Mouse (Mus musculus) intestine, embryonic 16.5 days (tissue): ENCODE data around the gene Exoc8. TPM values are rescaled to one million over a fixed set of nuclear protein-coding genes. Genes with fewer than 3 reads are reported as not detected.

Experiments
- ATAC-seq: fragments of 200-750 bp; cut with Nextera tagmentation; 2 replicates; pipeline ENCODE4 v1.8.0; 2017; ENCODE audit warnings: moderate TSS enrichment, moderate library complexity
- H3K27ac ChIP-seq: fragments of 300-500 bp; sonication (generic); 2 replicates; pipeline ENCODE4 v1.5.1; 2014; ENCODE audit warnings: mild to moderate bottlenecking, low read length
- H3K27me3 ChIP-seq: fragments of 300-500 bp; sonication (generic); replicated peaks from 2 replicates; pipeline ENCODE4 v1.6.1; 2014; ENCODE audit warnings: low read length, control low read depth, mixed read lengths; ENCODE audit not compliant: control insufficient read depth, insufficient read depth
- H3K36me3 ChIP-seq: fragments of 300-500 bp; sonication (generic); 2 replicates; pipeline ENCODE4 v1.6.1; 2014; ENCODE audit warnings: low read length, control low read depth; ENCODE audit not compliant: control insufficient read depth, insufficient read depth
- H3K4me1 ChIP-seq: fragments of 300-500 bp; sonication (generic); 2 replicates; pipeline ENCODE4 v1.6.1; 2014; ENCODE audit warnings: low read length, control low read depth, mixed read lengths; ENCODE audit not compliant: control insufficient read depth, insufficient read depth
- H3K4me2 ChIP-seq: fragments of 300-500 bp; sonication (generic); 2 replicates; pipeline ENCODE4 v1.6.1; 2014; ENCODE audit warnings: low read depth, low read length, control low read depth
- H3K4me3 ChIP-seq: fragments of 300-500 bp; sonication (generic); 2 replicates; pipeline ENCODE4 v1.5.1; 2014; ENCODE audit warnings: mild to moderate bottlenecking, low read length
- H3K9ac ChIP-seq: fragments of 300-500 bp; sonication (generic); 2 replicates; pipeline ENCODE4 v1.6.1; 2014; ENCODE audit warnings: low read depth, low read length
- H3K9me3 ChIP-seq: fragments of 300-500 bp; sonication (generic); 2 replicates; pipeline ENCODE4 v1.6.1; 2016; ENCODE audit warnings: low read length, control low read depth; ENCODE audit not compliant: control insufficient read depth
- WGBS: fragments of 180-500 bp; shearing (Covaris S2); extraction: QIAGEN DNeasy Blood & Tissue Kit; methylation state at CpG from one replicate; pipeline ENCODE4 v1.1.7; 2014; 5-methylcytosine and 5-hydroxymethylcytosine counted together
- polyA plus RNA-seq: library from polyadenylated mRNA; unstranded; fragments of >200 nt; fragmentation: Nextera tagmentation; extraction: Ambion mirVana; gene quantifications from 2 replicates; pipeline ENCODE4 v1.2.1, GENCODE M21; 2015

Exoc8 gene
- polyA plus RNA-seq, 1 experiment from 2014 or later, result 3.2 TPM

GRCm38 (mm10) chr8:124911938-124912872 lies 14.7 kb upstream of the Exoc8 start:
- Histone ChIP-seq H3K4me3 (no peak overlapping the region), H3K4me2 (no peak overlapping the region)
- WGBS, result 75% methylated on average over 17 of the region's 17 CpGs

GRCm38 (mm10) chr8:124910349-124910748 lies 12.8 kb upstream of the Exoc8 start:
- WGBS, result 84% methylated on average over 10 of the region's 10 CpGs
- Histone ChIP-seq H3K4me2 (no peak overlapping the region), H3K9ac (no peak overlapping the region), H3K27me3 (no peaks in the 10 kb centered on the region), H3K4me3 (no peak overlapping the region), H3K9me3 (no peaks in the 10 kb centered on the region), H3K27ac (no peak overlapping the region), H3K4me1 (no peaks in the 10 kb centered on the region), H3K36me3 (peaks cover 39% of the 10 kb centered on the region)
- ATAC-seq, result no peak

More at GRCm38 (mm10) chr8:124911938-124912872, 14.7 kb upstream of the Exoc8 start:
- Histone ChIP-seq H3K9ac (no peak overlapping the region), H3K4me1 (no peaks in the 10 kb centered on the region), H3K27me3 (no peaks in the 10 kb centered on the region), H3K9me3 (no peaks in the 10 kb centered on the region), H3K36me3 (peaks cover 35% of the 10 kb centered on the region), H3K27ac (no peak overlapping the region)
- ATAC-seq, result no peak

GRCm38 (mm10) chr8:124909936-124910335 lies 12.4 kb upstream of the Exoc8 start:
- no peaks in the 10 kb centered on the region for H3K4me1 ChIP-seq
- H3K27me3 ChIP-seq, result no peaks in the 10 kb centered on the region
- no peaks in the 10 kb centered on the region for H3K9me3 ChIP-seq
- no peak overlapping the region for H3K27ac ChIP-seq
- H3K9ac ChIP-seq, result no peak overlapping the region
- ATAC-seq, result no peak
- H3K4me2 ChIP-seq, result no peak overlapping the region
- 92% methylated on average over 16 of the region's 16 CpGs for WGBS
- H3K36me3 ChIP-seq, result peaks cover 35% of the 10 kb centered on the region
- H3K4me3 ChIP-seq, result no peak overlapping the region

DNA sequence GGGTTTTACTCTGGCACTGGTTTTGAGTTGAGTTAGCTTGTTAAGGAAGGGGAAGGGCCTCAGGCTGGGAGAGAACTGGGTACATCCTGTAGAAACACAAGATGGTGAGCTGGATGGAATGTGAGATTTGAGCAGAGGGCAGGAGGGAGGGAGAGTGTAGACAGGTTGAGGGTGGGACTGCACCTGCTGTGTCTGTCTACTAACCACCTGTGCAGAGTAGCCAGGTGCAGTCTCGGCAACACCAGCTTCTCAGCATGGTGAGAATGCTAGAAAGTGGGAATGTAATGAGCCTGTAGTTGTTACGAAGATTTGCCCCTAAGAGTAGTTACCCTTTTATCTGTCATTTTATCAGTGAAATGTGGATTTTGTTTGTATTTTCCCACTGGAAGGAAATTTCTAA lies 8.0 kb upstream of the Exoc8 start:
- 89% methylated on average over 2 of the region's 2 CpGs for WGBS
- no peaks in the 10 kb centered on the region for H3K4me1 ChIP-seq
- H3K36me3 ChIP-seq, result peaks cover 29% of the 10 kb centered on the region
- H3K27ac ChIP-seq, result no peak overlapping the region
- no peak for ATAC-seq
- no peaks in the 10 kb centered on the region for H3K27me3 ChIP-seq
- H3K9me3 ChIP-seq, result no peaks in the 10 kb centered on the region
- H3K9ac ChIP-seq, result no peak overlapping the region
- H3K4me3 ChIP-seq, result no peak overlapping the region
- no peak overlapping the region for H3K4me2 ChIP-seq

DNA sequence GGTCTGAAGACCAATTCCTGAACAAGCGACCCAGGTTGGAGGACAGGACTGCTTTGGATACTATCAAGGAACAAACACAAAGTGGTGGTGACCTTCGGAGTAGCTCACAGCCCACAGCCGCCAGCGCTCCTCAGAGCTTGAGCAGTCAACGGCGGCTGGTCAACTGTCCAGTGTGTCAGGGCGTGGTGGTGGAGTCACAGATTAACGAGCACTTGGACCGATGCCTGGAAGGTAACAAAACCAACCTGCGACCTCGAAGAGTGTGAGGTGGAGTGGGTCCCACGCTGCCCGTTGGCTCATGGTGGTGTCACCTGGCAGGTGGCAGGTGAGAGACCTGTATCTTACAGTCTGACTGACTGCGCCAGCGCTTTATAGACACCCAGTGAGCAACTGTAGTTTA lies 5.7 kb upstream of the Exoc8 start:
- Histone ChIP-seq H3K27ac (no peak overlapping the region), H3K9me3 (no peaks in the 10 kb centered on the region), H3K36me3 (peaks cover 23% of the 10 kb centered on the region), H3K4me2 (no peak overlapping the region), H3K4me1 (peaks cover 6% of the 10 kb centered on the region), H3K9ac (no peak overlapping the region), H3K27me3 (no peaks in the 10 kb centered on the region), H3K4me3 (no peak overlapping the region)
- 92% methylated on average over 15 of the region's 15 CpGs for WGBS
- ATAC-seq, result no peak

DNA sequence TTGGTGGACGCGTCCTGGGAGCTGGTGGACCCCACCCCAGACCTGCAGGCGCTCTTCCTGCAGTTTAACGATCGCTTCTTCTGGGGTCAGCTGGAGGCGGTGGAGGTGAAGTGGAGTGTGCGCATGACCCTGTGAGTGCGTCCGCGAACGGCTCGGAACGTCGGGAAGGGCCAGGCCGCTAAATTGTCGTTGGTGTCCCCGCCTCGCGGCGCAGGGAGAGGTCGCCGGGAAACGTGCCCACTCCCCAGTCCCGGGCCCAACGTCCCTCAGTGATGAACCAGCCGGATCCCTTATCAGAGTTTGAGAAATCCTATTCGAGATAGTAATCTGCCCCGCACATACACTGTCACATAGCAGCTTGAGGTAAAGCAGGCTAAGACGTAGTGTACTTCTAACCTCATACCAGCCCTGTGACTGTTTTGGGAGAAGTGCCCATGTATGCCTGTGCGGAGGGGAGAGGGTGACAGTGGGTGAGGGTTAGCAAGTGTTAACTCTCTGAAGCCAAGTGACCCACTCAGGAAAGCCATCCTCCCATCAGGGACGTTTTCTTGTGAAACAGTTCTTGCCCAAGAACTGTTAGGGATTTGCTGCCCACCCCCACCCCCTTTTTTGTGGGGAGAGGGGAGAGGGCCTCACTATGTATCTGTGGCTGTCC lies 873 bp upstream of the Exoc8 start:
- Histone ChIP-seq H3K27ac (peak overlapping the region; percentile 50; the same call in 1 of the 2 replicates), H3K9me3 (no peaks in the 10 kb centered on the region), H3K4me3 (peak overlapping the region; percentile 97), H3K36me3 (peaks cover 15% of the 10 kb centered on the region), H3K4me2 (peak overlapping the region; percentile 66), H3K9ac (peak overlapping the region; percentile 88), H3K4me1 (peaks cover 19% of the 10 kb centered on the region), H3K27me3 (no peaks in the 10 kb centered on the region)
- ATAC-seq, result no peak; the same call in 1 of the 2 replicates
- 3% methylated on average over 31 of the region's 31 CpGs for WGBS

DNA sequence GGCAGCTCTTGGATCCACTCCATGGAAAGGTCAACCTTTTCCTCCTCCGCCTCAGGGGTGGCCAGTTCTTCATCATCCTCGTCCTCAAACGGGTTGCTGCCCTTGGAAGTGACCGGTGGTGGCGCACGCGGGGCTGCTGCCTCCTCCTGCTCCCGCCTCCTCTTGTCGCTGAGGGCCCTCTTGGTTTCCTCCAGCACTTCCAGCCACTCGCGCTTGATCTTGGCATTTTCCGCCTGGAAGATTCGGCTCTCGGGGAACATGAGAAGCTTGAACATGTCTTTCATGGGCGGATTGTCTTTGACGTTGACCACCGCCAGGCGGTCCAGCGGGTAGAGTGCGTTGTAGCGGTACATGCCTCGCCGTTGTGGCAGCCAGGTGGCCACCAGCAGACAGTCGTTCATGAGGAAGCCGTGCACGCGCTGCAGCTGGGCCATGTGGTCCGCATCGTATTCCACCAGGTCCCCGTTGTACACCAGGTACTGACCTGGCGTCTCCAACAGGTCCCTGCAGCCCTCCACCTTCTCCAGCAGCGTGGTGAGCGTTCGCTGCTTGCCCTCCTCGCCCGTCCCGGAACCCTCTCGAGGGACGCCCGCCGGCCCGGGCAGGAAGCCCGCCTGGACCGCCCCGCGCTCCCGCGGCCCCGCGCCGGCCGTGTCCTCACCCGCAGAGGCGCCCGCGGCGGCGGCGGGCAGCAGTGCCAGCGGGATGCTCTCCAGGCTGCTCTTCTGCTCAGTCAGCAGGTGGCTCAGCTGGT lies 696 bp downstream of the Exoc8 start:
- Histone ChIP-seq H3K36me3 (peaks cover 13% of the 10 kb centered on the region), H3K4me2 (peak overlapping the region; percentile 77), H3K9ac (peak overlapping the region; percentile 84), H3K27me3 (no peaks in the 10 kb centered on the region), H3K4me3 (peak overlapping the region; percentile 97), H3K27ac (peak overlapping the region; percentile 88), H3K4me1 (peaks cover 19% of the 10 kb centered on the region), H3K9me3 (no peaks in the 10 kb centered on the region)
- under 1% methylated on average over 51 of the region's 60 CpGs for WGBS
- ATAC-seq, result peak; percentile 59

- peaks cover 9% of the 10 kb centered on the region for H3K36me3 ChIP-seq
- 64% methylated on average over 26 of the region's 26 CpGs for WGBS
- peak overlapping the region; percentile 88 for H3K27ac ChIP-seq
- H3K4me3 ChIP-seq, result peak overlapping the region; percentile 97
- H3K27me3 ChIP-seq, result no peaks in the 10 kb centered on the region
- H3K4me1 ChIP-seq, result peaks cover 19% of the 10 kb centered on the region
- H3K9ac ChIP-seq, result peak overlapping the region; percentile 84
- no peaks in the 10 kb centered on the region for H3K9me3 ChIP-seq
- no peak for ATAC-seq
- H3K4me2 ChIP-seq, result peak overlapping the region; percentile 77
These were observed 1.4 kb downstream of the Exoc8 start for GRCm38 (mm10) chr8:124896010-124896631.
